Mouse (Mus musculus) limb, embryonic 14.5 days (tissue): Measurements from ENCODE around the gene Oxsm. TPM values are rescaled to one million over a fixed set of nuclear protein-coding genes. Genes with fewer than 3 reads are reported as not detected.
A peak's percentile ranks its signal among the peaks of the same experiment; 100 is the strongest.

Experiments used
- ATAC-seq: fragments of 200-750 bp; cut with Nextera tagmentation; 2 replicates; pipeline ENCODE4 v1.8.0; 2017; ENCODE audit warnings: low read depth, moderate number of reproducible peaks, moderate TSS enrichment; ENCODE audit not compliant: low FRiP score
- DNase-seq: peaks from one replicate; pipeline ENCODE4 v3.0.0-alpha.2; 2015; ENCODE audit warnings: low spot score
- H3K27ac ChIP-seq: fragments of 300-500 bp; sonication (generic); replicated peaks from 2 replicates; pipeline ENCODE4 v1.5.1; 2014; ENCODE audit warnings: low read depth, mild to moderate bottlenecking, low read length, moderate library complexity, mixed read lengths
- H3K27me3 ChIP-seq: fragments of 300-500 bp; sonication (generic); 2 replicates; pipeline ENCODE4 v1.6.1; 2014; ENCODE audit warnings: low read length, mixed read lengths; ENCODE audit not compliant: control insufficient read depth, insufficient read depth
- H3K36me3 ChIP-seq: fragments of 300-500 bp; sonication (generic); 2 replicates; pipeline ENCODE4 v1.6.1; 2014; ENCODE audit warnings: mild to moderate bottlenecking, low read length, moderate library complexity, mixed read lengths; ENCODE audit not compliant: control insufficient read depth, insufficient read depth
- H3K4me1 ChIP-seq: fragments of 300-500 bp; sonication (generic); 2 replicates; pipeline ENCODE4 v1.6.1; 2014; ENCODE audit warnings: antibody characterized with exemption, low read length, mixed read lengths; ENCODE audit not compliant: control insufficient read depth, insufficient read depth
- H3K4me2 ChIP-seq: fragments of 300-500 bp; sonication (generic); replicated peaks from 2 replicates; pipeline ENCODE4 v1.6.1; 2014; ENCODE audit warnings: low read depth, mild to moderate bottlenecking, low read length, moderate library complexity; ENCODE audit not compliant: severe bottlenecking
- H3K4me3 ChIP-seq: fragments of 300-500 bp; sonication (generic); replicated peaks from 2 replicates; pipeline ENCODE4 v1.5.1; 2014; ENCODE audit warnings: low read length
- H3K9ac ChIP-seq: fragments of 300-500 bp; sonication (generic); 2 replicates; pipeline ENCODE4 v1.6.1; 2014; ENCODE audit warnings: mild to moderate bottlenecking, low read depth, low read length, moderate library complexity; ENCODE audit not compliant: severe bottlenecking
- H3K9me3 ChIP-seq: fragments of 300-500 bp; sonication (generic); 2 replicates; pipeline ENCODE4 v1.6.1; 2016; ENCODE audit warnings: low read length; ENCODE audit not compliant: control insufficient read depth
- POLR2A ChIP-seq: fragments of 200-500 bp; IDR thresholded peaks from 2 replicates; pipeline ENCODE4 v1.8.0; 2012; ENCODE audit warnings: inconsistent platforms, mild to moderate bottlenecking, moderate library complexity, borderline replicate concordance; ENCODE audit not compliant: insufficient read depth, insufficient read length; ENCODE audit errors: extremely low read depth
- WGBS: fragments of 180-500 bp; shearing (Covaris S2); extraction: QIAGEN DNeasy Blood & Tissue Kit; methylation state at CpG from one replicate; pipeline ENCODE4 v1.1.7; 2014; 5-methylcytosine and 5-hydroxymethylcytosine counted together
- polyA plus RNA-seq, 2 experiments: library from polyadenylated mRNA; depleted of rRNA in 1 of 2; stranded (reverse) in 1 of 2; unstranded in 1 of 2; fragments of >200 nt; fragmentation: Nextera tagmentation in 1 of 2; extraction: Ambion mirVana in 1 of 2; gene quantifications; 2 replicates each; pipeline versions ENCODE4 v1.2.1 to v1.2.3; 2012 to 2014

The Oxsm gene
- polyA plus RNA-seq, 2 experiments: 1.9 to 4.6 TPM

DNA sequence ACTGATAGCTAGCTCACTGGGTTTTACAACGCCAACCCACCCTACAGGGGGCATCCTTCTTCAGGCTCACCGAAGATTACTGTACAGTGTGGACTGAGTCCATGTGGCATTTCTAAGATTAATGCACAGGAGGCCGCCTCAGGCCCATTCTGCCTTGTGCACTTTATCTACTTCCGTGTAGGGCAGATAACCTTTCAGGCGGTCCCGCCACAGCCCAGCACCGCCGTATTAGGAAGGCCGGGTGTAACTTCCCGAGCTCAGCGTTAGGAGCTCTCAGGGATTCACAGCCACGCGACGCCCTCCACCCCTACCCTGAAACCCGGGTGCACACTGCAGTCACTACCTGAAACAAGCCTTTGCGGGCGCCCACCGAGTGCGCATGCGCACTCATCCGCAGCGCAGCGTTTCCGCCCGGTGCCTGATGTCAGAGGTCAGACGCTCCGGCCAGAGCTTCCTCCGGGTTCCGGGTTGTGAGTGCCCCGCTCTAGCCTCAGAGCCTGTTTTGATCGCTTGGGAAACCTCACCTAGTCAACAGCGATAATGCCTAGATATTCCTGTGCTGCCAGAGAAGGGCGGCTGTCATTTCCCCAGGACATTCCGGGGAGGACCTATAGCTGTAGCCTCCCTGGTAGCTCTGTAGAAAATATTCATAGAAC is 6.5 kb downstream of the Oxsm start:
- H3K4me3 ChIP-seq: peak overlapping the region; percentile 55
- H3K36me3 ChIP-seq: no peaks in the 10 kb centered on the region; the same call in 1 of the 2 replicates
- TF ChIP-seq POLR2A: 0 out of 2 replicates have a peak, but pooled peaks have one; percentile 38
- peak; percentile 89 for ATAC-seq
- H3K4me1 ChIP-seq: peaks cover 4% of the 10 kb centered on the region
- no peaks in the 10 kb centered on the region for H3K27me3 ChIP-seq
- peak overlapping the region; percentile 11 for H3K27ac ChIP-seq
- peak; percentile 64 for DNase-seq
- peak overlapping the region; percentile 59 for H3K4me2 ChIP-seq
- no peaks in the 10 kb centered on the region for H3K9me3 ChIP-seq
- WGBS: 5% methylated on average over 34 of the region's 34 CpGs
- peak overlapping the region; percentile 63 for H3K9ac ChIP-seq

DNA sequence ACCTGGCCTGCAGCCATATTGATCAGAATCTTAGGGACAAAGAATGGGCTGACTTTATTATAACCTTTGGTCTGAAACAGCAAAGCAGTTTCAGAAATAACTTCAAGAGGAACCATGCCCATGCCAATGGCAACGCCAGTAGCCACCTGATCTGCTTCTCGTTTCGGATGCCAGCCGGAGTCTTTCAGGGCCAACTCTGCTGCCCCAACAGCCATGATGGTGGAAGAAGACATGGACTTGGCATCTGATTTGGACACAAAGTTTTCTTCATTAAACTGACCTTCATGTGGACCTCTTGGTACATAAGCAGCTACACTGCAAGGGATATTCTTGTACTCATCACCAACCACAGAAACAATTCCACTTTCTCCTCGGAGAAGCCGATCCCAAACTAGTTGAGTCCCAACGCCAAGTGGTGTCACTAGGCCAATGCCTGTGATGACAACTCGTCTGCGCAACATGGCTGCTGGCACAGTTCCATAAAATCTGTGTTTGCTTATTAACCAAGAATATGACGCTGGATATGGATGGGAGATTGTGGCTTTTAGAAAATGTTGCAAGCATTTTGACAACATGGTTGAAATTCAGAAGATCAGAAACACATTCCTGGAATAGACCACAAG is 7.3 kb downstream of the Oxsm start:
- no peak overlapping the region for H3K9ac ChIP-seq
- no peak for ATAC-seq
- WGBS: 96% methylated on average over 10 of the region's 10 CpGs

DNA sequence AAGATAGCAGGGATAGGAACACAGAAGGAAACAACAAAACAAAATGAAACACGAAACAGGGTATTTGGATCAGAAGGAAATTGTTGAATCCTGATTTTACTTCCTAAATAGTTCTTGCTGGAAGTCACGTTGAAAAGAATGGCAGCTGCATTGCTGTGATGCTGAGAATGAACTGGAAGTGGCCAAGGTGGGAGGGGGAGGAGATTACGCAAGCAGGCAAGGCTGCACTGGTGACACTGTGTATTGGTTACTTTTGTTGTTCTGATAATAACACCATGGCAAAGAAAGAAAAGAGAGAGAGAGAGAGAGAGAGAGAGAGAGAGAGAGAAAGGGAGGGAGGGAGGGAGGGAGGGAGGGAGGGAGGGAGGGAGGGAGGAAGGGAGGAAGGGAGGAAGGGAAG is 13.1 kb downstream of the Oxsm start:
- no peak overlapping the region for H3K9ac ChIP-seq
- H3K4me2 ChIP-seq: no peak overlapping the region
- H3K27me3 ChIP-seq: no peaks in the 10 kb centered on the region
- H3K4me1 ChIP-seq: no peaks in the 10 kb centered on the region
- no peaks in the 10 kb centered on the region; the same call in 1 of the 2 replicates for H3K36me3 ChIP-seq
- DNase-seq (no peak), ATAC-seq (no peak)
- TF ChIP-seq POLR2A: no peak
- H3K9me3 ChIP-seq: no peaks in the 10 kb centered on the region
- no peak overlapping the region for H3K4me3 ChIP-seq
- H3K27ac ChIP-seq: no peak overlapping the region
- 75% methylated on average over 3 of the region's 3 CpGs for WGBS

More for the DNA sequence above, 7.3 kb downstream of the Oxsm start:
- Histone ChIP-seq H3K4me2 (peak overlapping the region; percentile 59), H3K4me3 (peak overlapping the region; percentile 55), H3K4me1 (peaks cover 4% of the 10 kb centered on the region), H3K9me3 (no peaks in the 10 kb centered on the region), H3K27me3 (no peaks in the 10 kb centered on the region), H3K27ac (no peak overlapping the region), H3K36me3 (no peaks in the 10 kb centered on the region; the same call in 1 of the 2 replicates)
- DNase-seq: no peak
- no peak for TF ChIP-seq POLR2A

DNA sequence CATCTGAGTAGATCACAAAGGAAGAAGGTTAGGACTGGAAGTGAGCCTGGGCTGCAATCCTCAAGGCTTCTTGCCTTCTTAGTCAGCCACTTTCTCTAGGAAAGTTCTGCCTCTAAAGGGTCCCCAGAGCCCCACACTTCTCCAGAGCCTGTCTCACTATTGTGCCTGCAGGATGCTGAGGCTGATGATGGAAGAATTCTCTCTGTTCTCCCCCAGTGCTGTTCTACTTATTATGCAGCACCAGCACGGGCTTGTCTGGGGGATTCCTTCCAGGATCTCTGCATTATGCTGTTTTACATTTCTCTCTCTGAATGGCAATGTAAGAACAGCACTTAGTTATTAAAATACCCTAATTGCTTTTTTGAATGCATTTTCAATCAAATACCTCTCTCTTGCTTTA is 16.1 kb downstream of the Oxsm start:
- Histone ChIP-seq H3K27ac (no peak overlapping the region), H3K4me3 (no peak overlapping the region), H3K9me3 (no peaks in the 10 kb centered on the region), H3K4me2 (no peak overlapping the region), H3K9ac (no peak overlapping the region), H3K4me1 (no peaks in the 10 kb centered on the region), H3K27me3 (no peaks in the 10 kb centered on the region), H3K36me3 (no peaks in the 10 kb centered on the region)
- DNase-seq (no peak), ATAC-seq (no peak)
- no peak for TF ChIP-seq POLR2A
- WGBS: 29% methylated on average over 1 of the region's 1 CpGs

DNA sequence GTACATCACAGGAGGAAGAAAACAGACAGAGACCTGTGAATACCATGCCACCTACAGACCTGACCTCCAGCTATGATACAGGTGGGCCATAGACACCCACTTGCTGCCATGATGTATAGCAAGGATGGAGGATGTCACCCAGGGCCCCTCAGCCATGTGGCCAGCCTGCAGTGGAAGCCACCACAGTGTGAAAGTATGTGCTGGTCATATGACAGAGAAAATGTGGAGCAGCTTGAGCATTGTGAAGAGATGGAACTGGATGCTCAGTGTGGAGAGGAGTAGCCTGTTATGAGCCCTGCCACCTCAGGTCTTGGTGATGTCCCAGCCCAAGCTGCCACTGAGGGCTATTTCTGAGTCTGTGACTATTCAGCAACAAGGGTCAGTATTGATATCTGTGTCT is 19.0 kb downstream of the Oxsm start:
- Histone ChIP-seq H3K27me3 (no peaks in the 10 kb centered on the region), H3K9me3 (no peaks in the 10 kb centered on the region), H3K4me2 (no peak overlapping the region), H3K36me3 (no peaks in the 10 kb centered on the region), H3K9ac (no peak overlapping the region), H3K4me3 (no peak overlapping the region), H3K4me1 (no peaks in the 10 kb centered on the region), H3K27ac (no peak overlapping the region)
- no peak for TF ChIP-seq POLR2A
- ATAC-seq (no peak), DNase-seq (no peak)
